ENCODE assay signal across 21 mouse cellular contexts in the genomic region with DNA sequence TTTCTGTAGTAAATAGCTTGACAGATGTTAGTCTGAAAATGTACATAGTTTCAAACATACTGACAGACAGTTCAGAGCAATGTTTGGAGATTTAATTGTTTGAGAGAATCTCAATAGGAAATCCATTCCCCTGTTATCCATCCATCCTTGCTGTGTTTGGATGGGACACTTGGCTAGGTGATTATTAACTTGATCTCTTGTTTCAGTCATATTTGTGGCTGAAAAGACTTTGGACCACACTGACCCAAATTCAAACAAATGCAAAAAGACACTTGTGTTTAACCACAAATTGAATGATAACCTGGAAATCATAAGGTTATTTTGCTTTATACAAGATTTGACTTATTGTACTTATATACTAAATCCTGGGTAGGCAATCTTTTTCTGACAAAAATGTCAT. TPM values are rescaled to one million over a fixed set of nuclear protein-coding genes. Genes with fewer than 3 reads are reported as not detected.
A peak's percentile ranks its signal among the peaks of the same experiment; 100 is the strongest.
DNase-seq lines count a peak whose midpoint lies in the region; ATAC-seq lines count a peak whose summit lies in the region.
"Had no signal": no experiment of that assay in that cellular context is flagged by ENCODE, and none has a peak within 500 bp of the region (broad histone marks: within the 10 kb centered on the region; RNA-seq: fewer than 3 reads in every experiment).

No protein-coding gene starts in this region.

- peak; percentile 58; the same call in 1 of the 2 replicates for ATAC-seq in liver, embryonic 16.5 days (ENCODE audit: low read depth)
- no peak for ATAC-seq in liver, embryonic 12.5 days
- ATAC-seq: forebrain, embryonic 14.5 days; forebrain, embryonic 16.5 days had no signal

- H3K9ac ChIP-seq in liver, embryonic 16.5 days (ENCODE audit: low read depth, low read length), result no peak overlapping the region
- no peak overlapping the region for H3K9ac ChIP-seq in liver, embryonic 12.5 days
- H3K9ac ChIP-seq: embryonic facial prominence, embryonic 13.5 days; embryonic facial prominence, embryonic 15.5 days; forebrain, embryonic 12.5 days had no signal

- no peaks in the 10 kb centered on the region for H3K36me3 ChIP-seq in liver, embryonic 16.5 days (ENCODE audit: control insufficient read depth, insufficient read depth)
- peaks cover 37% of the 10 kb centered on the region for H3K36me3 ChIP-seq in liver, embryonic 12.5 days

- DNase-seq in kidney, adult 9 months, result peak; percentile 46
- no peak for DNase-seq in kidney, postnatal 14 days
- DNase-seq: adrenal gland, adult 2 months; adrenal gland, postnatal 10 days; adrenal gland, postnatal 25 days; cerebellum, adult 11 months; cerebellum, adult 18-20 months; cerebellum, adult 8-10 months; cerebellum, adult 9-11 months; cerebellum, postnatal 14 days; cerebellum, postnatal 36 days; embryo, embryonic 11 days had no signal

- H3K9me3 ChIP-seq in liver, embryonic 16.5 days (replicated peaks; ENCODE audit: control insufficient read depth, low read length), result no peaks in the 10 kb centered on the region
- H3K9me3 ChIP-seq in liver, embryonic 12.5 days (replicated peaks), result no peaks in the 10 kb centered on the region
- H3K9me3 ChIP-seq: embryonic facial prominence, embryonic 13.5 days; embryonic facial prominence, embryonic 15.5 days; forebrain, embryonic 10.5 days; forebrain, embryonic 12.5 days had no signal

- H3K4me3 ChIP-seq in liver, embryonic 16.5 days (ENCODE audit: low read depth, low read length), result no peak overlapping the region
- H3K4me3 ChIP-seq in liver, embryonic 12.5 days, result no peak overlapping the region
- H3K4me3 ChIP-seq: embryonic facial prominence, embryonic 13.5 days; embryonic facial prominence, embryonic 15.5 days; erythroblast, embryonic 14.5 days; forebrain, embryonic 10.5 days; forebrain, embryonic 12.5 days had no signal

- H3K4me2 ChIP-seq in liver, embryonic 16.5 days (ENCODE audit: low read depth, low read length), result no peak overlapping the region
- no peak overlapping the region for H3K4me2 ChIP-seq in liver, embryonic 12.5 days
- H3K4me2 ChIP-seq: embryonic facial prominence, embryonic 13.5 days; embryonic facial prominence, embryonic 15.5 days; forebrain, embryonic 12.5 days had no signal

- no peak overlapping the region for H3K27ac ChIP-seq in liver, embryonic 16.5 days (ENCODE audit: low read length)
- H3K27ac ChIP-seq in liver, embryonic 12.5 days, result no peak overlapping the region
- H3K27ac ChIP-seq: embryonic facial prominence, embryonic 13.5 days; embryonic facial prominence, embryonic 15.5 days; forebrain, embryonic 10.5 days; forebrain, embryonic 12.5 days had no signal

- no peaks in the 10 kb centered on the region; the same call in none of the 2 replicates for H3K4me1 ChIP-seq in liver, embryonic 16.5 days (ENCODE audit: control insufficient read depth, low read depth, low read length)
- H3K4me1 ChIP-seq in liver, embryonic 12.5 days, result peaks cover 8% of the 10 kb centered on the region; the same call in 1 of the 2 replicates
- H3K4me1 ChIP-seq: embryonic facial prominence, embryonic 13.5 days; forebrain, embryonic 12.5 days had no signal

- no peaks in the 10 kb centered on the region for H3K27me3 ChIP-seq in liver, embryonic 16.5 days (ENCODE audit: control insufficient read depth, insufficient read depth, low read depth, low read length)
- H3K27me3 ChIP-seq in liver, embryonic 12.5 days (replicated peaks), result no peaks in the 10 kb centered on the region
- H3K27me3 ChIP-seq: embryonic facial prominence, embryonic 13.5 days; embryonic facial prominence, embryonic 15.5 days; forebrain, embryonic 12.5 days had no signal

RNA-seq across cellular contexts. Expression of a gene that starts 24.5 kb away (rescaled TPM):
- polyA plus RNA-seq in liver, embryonic 16.5 days (2015; fragmentation: Nextera tagmentation; extraction: Ambion mirVana), result 6.4 and 6.7 TPM in 2 replicates
- 19.5 and 20.5 TPM in 2 replicates for polyA plus RNA-seq in liver, embryonic 12.5 days (2016; fragmentation: Nextera tagmentation; extraction: Ambion mirVana)
